Mouse (Mus musculus): ENCODE data around the gene Fermt3.

DNA sequence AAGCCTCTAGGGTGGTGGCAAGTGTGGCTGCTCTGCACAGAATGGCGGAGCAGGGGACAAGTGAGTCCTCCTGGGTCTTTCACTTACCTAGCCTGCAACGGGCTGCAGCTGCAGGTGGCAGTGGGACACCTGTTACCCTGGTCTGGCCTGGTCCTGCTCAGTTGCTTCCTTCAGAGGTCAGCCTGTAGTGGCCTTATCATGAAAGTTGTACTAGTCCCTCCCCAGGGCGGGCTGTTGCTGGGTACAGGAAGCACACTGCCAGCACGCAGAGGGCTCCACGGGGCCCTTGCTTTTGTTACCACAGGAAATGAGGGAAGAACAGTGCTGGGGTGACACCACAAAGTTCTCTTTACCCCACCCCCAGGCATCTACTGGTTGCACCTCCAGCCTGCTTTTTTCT lies at the start of gene Fermt3:
- TF ChIP-seq CTCF (IDR thresholded peaks at IDR 0.05; ENCODE audit: low read depth) (no peak), EP300 (IDR thresholded peaks at IDR 0.05; ENCODE audit: low read depth) (no peak)

Measured in heart, postnatal 0 days (tissue).